Mouse (Mus musculus) olfactory bulb, adult 2 months (tissue): Measurements from ENCODE around the gene Tagln2.

Experiments used
- CTCF ChIP-seq: fragments of 200-500 bp; IDR thresholded peaks from 2 replicates; pipeline ENCODE4 v1.5.1; 2012; ENCODE audit warnings: low read depth, mild to moderate bottlenecking, low read length, moderate library complexity; ENCODE audit not compliant: insufficient read depth
- POLR2A ChIP-seq: fragments of 200-500 bp; IDR thresholded peaks from 2 replicates; pipeline ENCODE4 v1.6.1; 2012; ENCODE audit warnings: mild to moderate bottlenecking, low read depth, low read length, moderate library complexity; ENCODE audit not compliant: insufficient read depth

DNA sequence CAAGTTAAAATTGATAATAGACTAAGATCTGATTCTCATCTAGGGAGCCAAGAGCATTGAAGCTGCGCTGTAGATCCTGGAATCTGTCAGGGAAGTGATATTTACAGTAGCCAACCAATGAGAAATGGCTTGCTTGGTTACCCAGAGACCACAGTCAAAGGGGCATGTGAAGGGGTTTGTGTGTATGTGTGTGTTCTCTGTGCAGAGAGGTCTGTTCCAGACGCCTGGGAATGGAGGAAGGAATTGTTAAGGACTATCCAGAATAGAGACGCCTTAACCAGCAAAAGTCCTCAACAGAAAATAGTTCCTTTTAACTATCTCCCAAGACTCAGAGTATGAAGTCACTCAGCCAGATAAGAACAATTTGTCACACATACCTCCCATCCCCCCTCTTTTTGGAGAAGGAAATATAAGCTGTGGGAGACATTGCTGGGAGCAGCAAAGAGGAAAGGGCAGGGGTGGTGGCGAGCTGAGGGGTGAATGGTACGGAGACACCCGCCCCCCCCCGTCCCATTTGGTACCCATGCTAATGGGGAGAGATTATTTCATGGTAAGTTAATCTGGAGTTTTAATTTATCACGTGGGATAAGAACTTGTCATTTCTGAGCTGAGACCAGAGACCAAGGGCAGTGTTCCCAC is 29.9 kb upstream of the Tagln2 start:
- TF ChIP-seq CTCF (no peak), POLR2A (no peak)
